26 mouse cellular contexts compared by ENCODE assay signal in the genomic region with DNA sequence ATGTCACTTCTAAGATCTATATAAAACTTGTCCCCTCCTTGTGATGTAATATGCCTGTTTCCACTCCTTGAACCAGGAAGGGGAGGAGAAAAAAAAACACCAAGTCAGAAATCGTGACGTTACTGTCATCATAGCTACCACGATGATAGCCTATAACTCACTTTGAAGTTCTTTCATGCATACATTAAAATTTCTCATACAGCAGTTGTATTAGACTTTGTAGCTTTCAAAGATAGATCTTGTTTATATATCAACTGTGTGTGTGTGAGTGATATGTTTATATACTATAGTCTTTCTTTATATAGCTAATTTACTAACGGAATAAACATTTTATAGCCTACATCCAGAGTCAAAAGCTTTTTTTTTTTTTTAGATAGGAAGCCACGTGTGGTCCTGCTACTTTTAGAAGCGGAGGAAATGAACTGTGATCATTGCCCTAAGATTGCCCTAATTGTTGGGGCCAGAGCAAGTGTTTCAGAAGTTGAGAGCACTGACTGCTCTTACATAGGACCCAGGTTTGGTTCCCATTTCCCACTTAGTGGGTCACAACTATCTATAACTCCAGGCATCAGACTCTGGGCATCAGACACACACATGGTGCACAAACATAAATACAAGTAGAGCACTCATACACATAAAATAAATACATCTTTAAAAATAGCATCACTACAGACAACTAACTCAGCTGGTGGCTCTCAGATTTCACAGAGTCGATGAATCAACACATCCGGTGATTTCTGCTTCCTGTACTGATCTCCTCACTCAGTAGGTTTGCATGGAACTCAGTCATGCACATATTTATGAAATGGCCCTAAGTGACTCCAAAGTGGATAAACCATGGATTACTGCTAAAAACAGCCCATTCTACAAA.
DNase-seq lines count a peak whose midpoint lies in the region; ATAC-seq and TF ChIP-seq lines count a peak whose summit lies in the region.
"Had no signal": no experiment of that assay in that cellular context is flagged by ENCODE, and none has a peak within 500 bp of the region (broad histone marks: within the 10 kb centered on the region; RNA-seq: fewer than 3 reads in every experiment).

No protein-coding gene starts in this region.

- no peak overlapping the region for H3K4me3 ChIP-seq in liver, embryonic 15.5 days (replicated peaks)
- H3K4me3 ChIP-seq in liver, embryonic 11.5 days (ENCODE audit: low read depth, low read length), result no peak overlapping the region
- H3K4me3 ChIP-seq in lung, embryonic 14.5 days (ENCODE audit: low read depth, low read length), result no peak overlapping the region
- H3K4me3 ChIP-seq in lung, postnatal 0 days (ENCODE audit: low read depth, low read length), result no peak overlapping the region
- H3K4me3 ChIP-seq: forebrain, embryonic 10.5 days; forebrain, embryonic 13.5 days; heart, adult 2 months; heart, embryonic 10.5 days; heart, embryonic 13.5 days had no signal

- H3K4me2 ChIP-seq in liver, embryonic 15.5 days, result no peak overlapping the region
- no peak overlapping the region for H3K4me2 ChIP-seq in liver, embryonic 11.5 days
- H3K4me2 ChIP-seq in lung, embryonic 14.5 days, result no peak overlapping the region
- no peak overlapping the region for H3K4me2 ChIP-seq in lung, postnatal 0 days (replicated peaks; ENCODE audit: low read depth, low read length)
- H3K4me2 ChIP-seq: forebrain, embryonic 13.5 days; heart, embryonic 13.5 days; hindbrain, embryonic 14.5 days had no signal

- H3K36me3 ChIP-seq in liver, embryonic 15.5 days (replicated peaks), result no peaks in the 10 kb centered on the region
- no peaks in the 10 kb centered on the region for H3K36me3 ChIP-seq in liver, embryonic 11.5 days (ENCODE audit: control insufficient read depth, insufficient read depth, low read length)
- H3K36me3 ChIP-seq in lung, embryonic 14.5 days (ENCODE audit: insufficient read depth), result no peaks in the 10 kb centered on the region
- no peaks in the 10 kb centered on the region for H3K36me3 ChIP-seq in lung, postnatal 0 days (ENCODE audit: insufficient read depth, low read length)
- H3K36me3 ChIP-seq: forebrain, embryonic 10.5 days; G1E; heart, embryonic 10.5 days; heart, embryonic 13.5 days had no signal

- DNase-seq in liver, embryonic 11.5 days (ENCODE audit: low spot score), result no peak
- peak; percentile 77 for DNase-seq in lung, embryonic 14.5 days
- DNase-seq in lung, adult 18-20 months, result no peak
- peak; percentile 31 for DNase-seq in lung, postnatal 0 days (ENCODE audit: low spot score)
- no peak for DNase-seq in lung, postnatal 25 days (ENCODE audit: low spot score)
- DNase-seq: adrenal gland, postnatal 10 days; adrenal gland, postnatal 36 days; B cell, adult 2 months; cerebellum, adult 18-20 months; cerebellum, adult 9-10 months; cerebellum, postnatal 14 days; gastrocnemius, postnatal 10 days; gastrocnemius, postnatal 36 days; heart, adult 2 months; heart, postnatal 14 days; heart, postnatal 4 days had no signal

- H3K4me1 ChIP-seq in liver, embryonic 15.5 days (replicated peaks), result no peaks in the 10 kb centered on the region
- no peaks in the 10 kb centered on the region for H3K4me1 ChIP-seq in liver, embryonic 11.5 days (replicated peaks; ENCODE audit: control insufficient read depth, insufficient read depth, low read length)
- H3K4me1 ChIP-seq in lung, embryonic 14.5 days (ENCODE audit: insufficient read depth), result 0 out of 2 replicates have a peak, but pooled peaks cover 5% of the 10 kb centered on the region
- no peaks in the 10 kb centered on the region for H3K4me1 ChIP-seq in lung, postnatal 0 days (ENCODE audit: insufficient read depth, low read depth, low read length)
- H3K4me1 ChIP-seq: forebrain, embryonic 10.5 days; heart, embryonic 10.5 days had no signal

- no peak overlapping the region for H3K27ac ChIP-seq in liver, embryonic 15.5 days (replicated peaks)
- H3K27ac ChIP-seq in liver, embryonic 11.5 days (ENCODE audit: low read depth, low read length), result no peak overlapping the region
- H3K27ac ChIP-seq in lung, embryonic 14.5 days (ENCODE audit: low read depth), result peak overlapping the region; percentile 66; the same call in 1 of the 2 replicates
- no peak overlapping the region for H3K27ac ChIP-seq in lung, postnatal 0 days (ENCODE audit: low read length)
- H3K27ac ChIP-seq: forebrain, embryonic 10.5 days; forebrain, embryonic 13.5 days; heart, adult 2 months; heart, embryonic 13.5 days; hindbrain, embryonic 14.5 days had no signal

- 0 out of 2 replicates have a peak, but pooled peaks have one; percentile 12 for ATAC-seq in liver, embryonic 15.5 days (ENCODE audit: insufficient read depth)
- ATAC-seq in liver, embryonic 11.5 days (replicated peaks; ENCODE audit: low FRiP score), result no peak
- peak; percentile 83 for ATAC-seq in lung, embryonic 14.5 days (ENCODE audit: insufficient read depth)
- peak; percentile 56 for ATAC-seq in lung, postnatal 0 days
- ATAC-seq: forebrain, embryonic 13.5 days; forebrain, embryonic 16.5 days; Patski had no signal

- no peaks in the 10 kb centered on the region for H3K9me3 ChIP-seq in liver, embryonic 15.5 days (replicated peaks)
- H3K9me3 ChIP-seq in liver, embryonic 11.5 days (ENCODE audit: control insufficient read depth, low read length), result no peaks in the 10 kb centered on the region
- H3K9me3 ChIP-seq in lung, embryonic 14.5 days (ENCODE audit: low read depth, low read length), result no peaks in the 10 kb centered on the region
- no peaks in the 10 kb centered on the region for H3K9me3 ChIP-seq in lung, postnatal 0 days (ENCODE audit: low read length)
- H3K9me3 ChIP-seq: forebrain, embryonic 10.5 days; forebrain, embryonic 13.5 days; heart, embryonic 10.5 days; heart, embryonic 13.5 days had no signal

- TF ChIP-seq EP300 in lung, postnatal 0 days (IDR thresholded peaks at IDR 0.05), result no peak

- WGBS in liver, embryonic 15.5 days (ENCODE audit: insufficient replicate concordance), result 53% methylated on average over 8 of the region's 8 CpGs
- 73% methylated on average over 8 of the region's 8 CpGs for WGBS in liver, embryonic 11.5 days
- 36% methylated on average over 8 of the region's 8 CpGs for WGBS in lung, embryonic 14.5 days
- WGBS in lung, postnatal 0 days, result 29% methylated on average over 8 of the region's 8 CpGs

- H3K9ac ChIP-seq in liver, embryonic 15.5 days, result no peak overlapping the region
- H3K9ac ChIP-seq in liver, embryonic 11.5 days (ENCODE audit: low read depth, low read length), result no peak overlapping the region
- H3K9ac ChIP-seq in lung, embryonic 14.5 days, result no peak overlapping the region
- no peak overlapping the region for H3K9ac ChIP-seq in lung, postnatal 0 days (replicated peaks; ENCODE audit: low read depth)
- H3K9ac ChIP-seq: forebrain, embryonic 13.5 days; heart, embryonic 13.5 days; hindbrain, embryonic 14.5 days had no signal

- TF ChIP-seq CTCF in lung, embryonic 14.5 days (IDR thresholded peaks at IDR 0.05; ENCODE audit: low read depth), result no peak
- no peak for TF ChIP-seq CTCF in lung, postnatal 0 days (IDR thresholded peaks at IDR 0.05)

- no peaks in the 10 kb centered on the region for H3K27me3 ChIP-seq in liver, embryonic 15.5 days
- no peaks in the 10 kb centered on the region for H3K27me3 ChIP-seq in liver, embryonic 11.5 days (replicated peaks; ENCODE audit: control insufficient read depth, insufficient read depth, low read length)
- H3K27me3 ChIP-seq in lung, embryonic 14.5 days (ENCODE audit: insufficient read depth, low read length), result no peaks in the 10 kb centered on the region
- no peaks in the 10 kb centered on the region for H3K27me3 ChIP-seq in lung, postnatal 0 days (replicated peaks; ENCODE audit: insufficient read depth, low read length)
- H3K27me3 ChIP-seq: CH12.LX; forebrain, embryonic 13.5 days; heart, embryonic 13.5 days had no signal

Comparison
In these comparisons a context has a peak if more than half of its experiments do, and no peak if none do; other contexts are left out.
1. DNase-seq: peak in lung, embryonic 14.5 days (single experiment) and lung, postnatal 0 days (single experiment); none in liver, embryonic 11.5 days (single experiment), lung, adult 18-20 months (0 of 2) and lung, postnatal 25 days (single experiment).